Mouse (Mus musculus) heart, embryonic 11.5 days (tissue): ENCODE measurements around the gene Zkscan17. TPM values are rescaled to one million over a fixed set of nuclear protein-coding genes. Genes with fewer than 3 reads are reported as not detected.

Experiments
- ATAC-seq: fragments of 200-750 bp; cut with Nextera tagmentation; replicated peaks from 2 replicates; pipeline ENCODE4 v1.8.0; 2017; ENCODE audit warnings: moderate library complexity; ENCODE audit not compliant: insufficient number of reproducible peaks, low FRiP score, low TSS enrichment
- H3K27ac ChIP-seq: fragments of 300-500 bp; sonication (generic); 2 replicates; pipeline ENCODE4 v1.5.1; 2014; ENCODE audit warnings: mild to moderate bottlenecking, low read depth, low read length
- H3K27me3 ChIP-seq: fragments of 300-500 bp; sonication (generic); 2 replicates; pipeline ENCODE4 v1.6.1; 2014; ENCODE audit warnings: mild to moderate bottlenecking, low read length, mixed read lengths; ENCODE audit not compliant: control insufficient read depth, insufficient read depth
- H3K36me3 ChIP-seq: fragments of 300-500 bp; sonication (generic); 2 replicates; pipeline ENCODE4 v1.6.1; 2014; ENCODE audit warnings: mild to moderate bottlenecking, low read length, moderate library complexity, mixed read lengths; ENCODE audit not compliant: control insufficient read depth, insufficient read depth
- H3K4me1 ChIP-seq: fragments of 300-500 bp; sonication (generic); 2 replicates; pipeline ENCODE4 v1.6.1; 2014; ENCODE audit warnings: low read length; ENCODE audit not compliant: control insufficient read depth, insufficient read depth
- H3K4me2 ChIP-seq: fragments of 300-500 bp; sonication (generic); 2 replicates; pipeline ENCODE4 v1.6.1; 2014; ENCODE audit warnings: mild to moderate bottlenecking, moderate library complexity
- H3K4me3 ChIP-seq: fragments of 300-500 bp; sonication (generic); 2 replicates; pipeline ENCODE4 v1.5.1; 2014; ENCODE audit warnings: low read depth, low read length
- H3K9ac ChIP-seq: fragments of 300-500 bp; sonication (generic); 2 replicates; pipeline ENCODE4 v1.6.1; 2014; ENCODE audit warnings: mild to moderate bottlenecking, low read depth, low read length, moderate library complexity
- H3K9me3 ChIP-seq: fragments of 300-500 bp; sonication (generic); replicated peaks from 2 replicates; pipeline ENCODE4 v1.6.1; 2016; ENCODE audit warnings: low read length; ENCODE audit not compliant: control insufficient read depth
- WGBS: fragments of 180-500 bp; shearing (Covaris S2); extraction: QIAGEN DNeasy Blood & Tissue Kit; methylation state at CpG from one replicate; pipeline ENCODE4 v1.1.7; 2014; ENCODE audit not compliant: insufficient replicate concordance; 5-methylcytosine and 5-hydroxymethylcytosine counted together
- polyA plus RNA-seq: library from polyadenylated mRNA; unstranded; fragments of >200 nt; fragmentation: Nextera tagmentation; extraction: Ambion mirVana; gene quantifications from 2 replicates; pipeline ENCODE4 v1.2.1, GENCODE M21; 2014

The Zkscan17 gene
- polyA plus RNA-seq, 1 experiment from 2014 or later: 12.8 TPM

DNA sequence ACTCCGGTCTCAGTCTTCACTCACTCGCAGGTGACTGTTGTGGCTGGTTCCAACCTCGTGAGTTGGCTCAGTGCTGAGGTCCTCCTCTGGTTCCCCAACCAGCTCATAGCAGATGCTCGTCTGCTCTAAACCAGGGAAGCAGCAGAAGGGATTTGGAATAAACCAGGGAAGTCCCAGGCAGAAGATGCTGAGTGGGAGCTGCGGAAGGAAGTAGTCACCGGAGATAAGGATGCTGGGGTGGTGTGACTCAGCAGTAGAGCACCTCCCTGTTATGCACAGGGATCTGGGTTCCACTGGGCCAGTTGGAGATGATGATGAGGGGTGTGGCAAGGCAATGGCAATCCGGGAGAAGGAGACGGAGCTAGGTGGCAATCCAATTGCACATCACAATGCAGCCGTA lies 17.5 kb upstream of the Zkscan17 start:
- 81% methylated on average over 9 of the region's 9 CpGs for WGBS

DNA sequence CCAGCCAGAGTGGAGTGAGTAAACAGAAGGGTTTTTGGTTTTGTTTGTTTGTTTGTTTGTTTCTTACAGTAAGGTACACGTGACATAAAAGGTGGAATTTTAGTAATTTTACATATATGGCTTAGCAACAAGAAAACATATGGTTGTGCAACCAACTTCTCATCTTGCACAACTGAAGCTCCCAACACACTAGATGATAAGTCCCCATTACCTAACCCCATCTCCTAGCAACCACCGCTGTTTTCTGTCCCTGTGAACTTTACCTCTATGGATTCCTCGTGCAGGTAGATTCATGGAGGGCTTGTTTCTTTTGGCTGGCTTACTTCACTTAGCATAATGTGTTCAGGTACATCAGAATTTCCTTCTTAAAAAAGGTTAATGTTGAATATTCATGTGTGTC lies 16.8 kb upstream of the Zkscan17 start:
- no peaks in the 10 kb centered on the region for H3K27me3 ChIP-seq
- WGBS: 81% methylated on average over 3 of the region's 3 CpGs
- no peaks in the 10 kb centered on the region for H3K36me3 ChIP-seq
- no peak overlapping the region for H3K4me2 ChIP-seq
- ATAC-seq: no peak
- no peak overlapping the region for H3K27ac ChIP-seq
- no peaks in the 10 kb centered on the region for H3K4me1 ChIP-seq
- H3K9ac ChIP-seq: no peak overlapping the region
- no peaks in the 10 kb centered on the region for H3K9me3 ChIP-seq
- no peak overlapping the region for H3K4me3 ChIP-seq

More for the DNA sequence above, 17.5 kb upstream of the Zkscan17 start:
- Histone ChIP-seq H3K27me3 (no peaks in the 10 kb centered on the region), H3K4me2 (no peak overlapping the region), H3K4me1 (no peaks in the 10 kb centered on the region), H3K9ac (no peak overlapping the region), H3K36me3 (no peaks in the 10 kb centered on the region), H3K9me3 (no peaks in the 10 kb centered on the region), H3K27ac (no peak overlapping the region), H3K4me3 (no peak overlapping the region)
- no peak for ATAC-seq

DNA sequence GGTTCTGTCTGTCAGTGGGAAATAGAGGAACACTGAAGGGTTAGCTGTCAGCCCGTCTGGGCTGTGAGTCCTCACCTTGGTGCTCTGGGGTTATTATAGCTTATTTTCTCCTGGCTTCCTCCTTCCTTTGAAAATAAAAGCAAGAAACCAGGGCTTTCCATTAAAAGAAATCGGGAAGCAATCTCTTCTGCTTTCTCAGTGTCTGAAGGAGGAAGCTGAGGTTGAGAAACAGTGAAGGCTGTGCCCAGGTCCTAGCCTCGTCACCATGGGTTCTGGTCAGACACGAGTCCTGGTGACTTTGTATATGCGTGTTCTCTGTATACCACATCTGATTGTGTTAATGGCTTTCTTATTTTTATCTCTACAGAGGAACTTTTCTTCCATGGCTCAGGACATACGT lies 15.9 kb upstream of the Zkscan17 start:
- no peaks in the 10 kb centered on the region for H3K36me3 ChIP-seq
- no peaks in the 10 kb centered on the region for H3K27me3 ChIP-seq
- H3K9ac ChIP-seq: no peak overlapping the region
- no peak overlapping the region for H3K27ac ChIP-seq
- H3K4me3 ChIP-seq: no peak overlapping the region
- no peak for ATAC-seq
- H3K4me2 ChIP-seq: no peak overlapping the region
- 69% methylated on average over 6 of the region's 6 CpGs for WGBS
- H3K4me1 ChIP-seq: no peaks in the 10 kb centered on the region
- H3K9me3 ChIP-seq: no peaks in the 10 kb centered on the region

DNA sequence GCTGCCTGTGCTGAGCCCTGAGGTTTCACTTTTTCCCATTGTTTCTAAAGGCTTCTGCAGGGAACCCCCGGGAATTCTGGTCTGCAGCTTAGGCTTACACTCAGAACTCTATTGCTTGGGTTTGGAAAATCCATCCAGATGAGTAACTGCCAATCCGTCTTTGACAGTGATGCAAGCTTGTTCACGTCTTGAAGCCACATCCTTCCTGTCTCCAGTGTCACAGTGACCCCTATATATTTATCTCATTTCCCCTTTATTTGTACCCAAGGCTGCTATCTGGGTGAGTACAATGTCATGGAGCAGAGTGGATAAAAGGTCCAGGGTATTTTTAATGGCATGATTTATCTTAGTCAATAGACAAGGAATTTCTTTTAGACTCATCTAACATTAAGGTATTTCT lies 14.8 kb upstream of the Zkscan17 start, which contains the start of gene Nlrp3:
TSS of gene Nlrp3 (plus strand) at position 245 of the 400 bp plus-strand sequence.
- Histone ChIP-seq H3K36me3 (no peaks in the 10 kb centered on the region), H3K27ac (no peak within 1 kb of the TSS), H3K9me3 (0 out of 2 replicates have a peak, but pooled peaks cover 2% of the 10 kb centered on the region), H3K4me1 (no peaks in the 10 kb centered on the region), H3K9ac (no peak within 1 kb of the TSS), H3K4me2 (no peak within 1 kb of the TSS), H3K4me3 (no peak within 1 kb of the TSS), H3K27me3 (no peaks in the 10 kb centered on the region)
- 49% methylated on average over 3 of the region's 3 CpGs for WGBS
- no peak for ATAC-seq

DNA sequence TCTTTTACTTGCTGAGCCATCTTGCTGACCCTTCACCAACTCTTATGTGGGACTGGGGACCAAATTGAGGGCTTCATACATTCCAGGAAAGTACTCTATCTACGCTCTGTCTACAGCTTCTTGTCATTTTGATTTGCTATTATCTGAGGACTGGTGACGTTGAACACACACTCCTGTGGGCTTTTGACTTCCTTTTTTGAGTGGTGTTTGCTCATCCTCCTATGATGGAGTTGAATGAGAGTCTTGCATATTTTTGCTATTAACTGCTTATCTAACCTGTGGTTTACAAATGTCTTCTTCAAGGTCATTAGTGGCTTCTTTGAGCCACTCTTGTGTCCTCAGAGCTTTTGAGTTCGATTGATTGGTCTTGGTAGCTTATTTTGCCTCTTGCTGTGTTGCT lies 13.6 kb upstream of the Zkscan17 start:
- no peaks in the 10 kb centered on the region for H3K36me3 ChIP-seq
- H3K27me3 ChIP-seq: no peaks in the 10 kb centered on the region
- H3K9me3 ChIP-seq: 0 out of 2 replicates have a peak, but pooled peaks cover 2% of the 10 kb centered on the region
- no peaks in the 10 kb centered on the region for H3K4me1 ChIP-seq
- H3K27ac ChIP-seq: no peak overlapping the region
- H3K9ac ChIP-seq: no peak overlapping the region
- no peak overlapping the region for H3K4me2 ChIP-seq
- no peak for ATAC-seq
- no peak overlapping the region for H3K4me3 ChIP-seq
- 71% methylated on average over 3 of the region's 3 CpGs for WGBS

DNA sequence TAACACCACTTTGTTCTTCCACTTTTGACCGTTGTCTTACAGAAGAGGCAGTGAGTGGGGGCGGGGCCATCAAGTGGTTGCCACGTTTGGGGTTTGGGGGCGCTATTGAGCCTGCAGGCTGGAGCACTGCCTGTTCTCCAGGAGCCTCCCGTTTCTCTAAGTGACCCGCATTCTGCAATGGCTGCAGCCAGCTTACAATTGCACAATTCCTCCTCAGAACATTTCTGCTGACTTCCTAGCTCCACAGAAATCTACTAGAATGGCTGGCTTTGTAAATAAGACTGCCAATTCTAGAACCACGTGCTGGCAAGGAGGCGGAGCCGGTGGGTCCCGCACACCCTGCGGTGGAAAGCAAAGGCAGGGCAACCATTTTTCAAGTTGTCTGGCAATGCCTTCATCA lies 11.8 kb upstream of the Zkscan17 start:
- ATAC-seq: no peak
- H3K9ac ChIP-seq: no peak overlapping the region
- H3K27me3 ChIP-seq: no peaks in the 10 kb centered on the region
- 34% methylated on average over 11 of the region's 11 CpGs for WGBS
- H3K4me1 ChIP-seq: no peaks in the 10 kb centered on the region
- H3K27ac ChIP-seq: no peak overlapping the region
- H3K36me3 ChIP-seq: no peaks in the 10 kb centered on the region
- no peak overlapping the region for H3K4me3 ChIP-seq
- 0 out of 2 replicates have a peak, but pooled peaks cover 2% of the 10 kb centered on the region for H3K9me3 ChIP-seq
- H3K4me2 ChIP-seq: no peak overlapping the region

DNA sequence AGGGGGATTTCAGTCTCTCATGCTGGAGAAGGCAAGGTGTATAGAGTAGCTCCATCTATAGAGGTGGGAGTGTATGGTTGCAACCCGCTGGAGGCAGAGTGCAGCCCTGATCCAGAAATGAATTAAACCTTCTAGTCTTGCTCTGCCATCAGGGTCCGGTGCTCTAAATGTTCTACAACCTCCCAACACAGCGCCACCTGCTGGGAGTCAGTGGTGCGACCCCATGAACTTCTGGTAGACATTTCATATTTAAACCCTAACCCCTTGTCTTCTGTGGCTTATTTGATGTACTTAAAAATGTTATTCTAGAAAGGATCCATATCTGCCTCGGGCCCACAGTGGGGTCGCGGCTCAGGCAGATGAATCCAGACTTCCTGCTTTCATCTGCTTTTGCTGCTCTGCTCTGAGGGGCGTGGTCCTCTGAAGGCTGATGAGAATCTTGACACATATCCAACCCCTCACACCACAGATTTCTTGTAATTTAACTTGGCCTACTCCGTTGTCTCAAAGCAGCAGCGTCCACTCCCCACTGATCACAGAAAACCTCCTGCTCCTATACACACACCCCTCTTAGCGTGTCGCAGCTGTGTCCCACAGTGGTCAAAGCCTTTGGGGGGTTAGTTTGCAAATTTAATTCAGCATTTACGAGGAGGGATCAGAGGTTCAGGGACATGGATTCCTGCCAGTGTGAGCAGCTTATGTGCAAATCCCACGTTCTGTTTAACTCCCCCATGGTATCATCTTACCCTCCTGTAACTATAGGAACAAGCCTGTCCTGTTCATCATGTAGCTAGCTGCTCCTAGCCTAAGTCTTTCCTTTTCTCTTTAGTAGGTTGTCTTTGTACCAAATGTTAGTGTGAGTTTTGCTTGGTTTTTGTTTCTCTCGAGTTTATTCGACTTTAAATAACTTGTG lies 10.9 kb upstream of the Zkscan17 start:
- H3K27me3 ChIP-seq: no peaks in the 10 kb centered on the region
- H3K9ac ChIP-seq: no peak overlapping the region
- ATAC-seq: no peak
- H3K27ac ChIP-seq: no peak overlapping the region
- 66% methylated on average over 16 of the region's 16 CpGs for WGBS
- H3K9me3 ChIP-seq: 0 out of 2 replicates have a peak, but pooled peaks cover 2% of the 10 kb centered on the region
- H3K36me3 ChIP-seq: no peaks in the 10 kb centered on the region
- no peak overlapping the region for H3K4me2 ChIP-seq
- no peak overlapping the region for H3K4me3 ChIP-seq
- no peaks in the 10 kb centered on the region for H3K4me1 ChIP-seq

DNA sequence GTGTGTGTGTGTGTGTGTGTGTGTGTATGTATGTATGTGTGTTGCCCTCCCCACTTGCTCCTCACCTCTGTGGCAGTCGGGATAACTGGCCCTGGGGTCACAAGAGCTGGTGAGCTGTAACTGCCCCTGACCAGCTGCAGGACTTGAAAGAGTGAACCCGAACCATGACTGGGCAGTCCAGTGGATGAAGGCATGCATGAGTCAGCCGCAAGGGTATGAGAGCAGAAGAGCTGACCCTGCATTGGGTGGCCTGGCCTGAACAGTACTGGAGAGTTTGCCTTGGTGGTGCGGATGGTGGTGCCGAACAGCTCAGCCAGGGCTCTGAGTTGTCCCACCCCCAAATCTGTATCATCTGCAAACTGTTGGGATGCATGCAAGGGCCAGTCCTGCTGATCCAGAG lies 5.0 kb upstream of the Zkscan17 start:
- Histone ChIP-seq H3K9me3 (no peaks in the 10 kb centered on the region), H3K9ac (no peak overlapping the region), H3K36me3 (no peaks in the 10 kb centered on the region), H3K4me1 (no peaks in the 10 kb centered on the region), H3K4me2 (no peak overlapping the region), H3K27ac (no peak overlapping the region), H3K4me3 (no peak overlapping the region), H3K27me3 (no peaks in the 10 kb centered on the region)
- WGBS: 77% methylated on average over 5 of the region's 5 CpGs
- ATAC-seq: no peak
